Mouse (Mus musculus): ENCODE data around the gene Tsc22d3. TPM values are rescaled to one million over a fixed set of nuclear protein-coding genes. Genes with fewer than 3 reads are reported as not detected.

Gene Tsc22d3
- polyA plus RNA-seq, 1 experiment: 14.5 TPM

Other genes starting within 250 kb of the Tsc22d3 start
- gene Prps1, start 144.0 kb downstream of the Tsc22d3 start, polyA plus RNA-seq (2012; fragmentation: generic; extraction: Trizol): 43.9 TPM
- gene Mid2, start 63.9 kb upstream of the Tsc22d3 start, polyA plus RNA-seq (2012; fragmentation: generic; extraction: Trizol): 1.2 TPM
- not detected for gene Tex13b, start 212.8 kb upstream of the Tsc22d3 start, polyA plus RNA-seq (2012; fragmentation: generic; extraction: Trizol)